Mouse (Mus musculus): Measurements from ENCODE around the gene Serpina3g. TPM values are rescaled to one million over a fixed set of nuclear protein-coding genes. Genes with fewer than 3 reads are reported as not detected.
"Not testable (repeated sequence)": the region's sequence is repeated elsewhere in the genome, so short reads cannot be mapped to it uniquely, and the experiment has no call there.

Gene Serpina3g
- total and polyA plus RNA-seq, 3 experiments, result 1.1 to 2.0 (median 1.6) TPM

- H3K79me2 ChIP-seq (replicated peaks; ENCODE audit: control insufficient read depth, insufficient read depth, low read length), result no peaks in the 10 kb centered on the region
- 63% methylated on average over 1 of the region's 1 CpGs for WGBS
- no peaks in the 10 kb centered on the region for H3K27me3 ChIP-seq (ENCODE audit: control insufficient read depth, insufficient read depth, low read length)
- H3K27ac ChIP-seq, result no peak within 1 kb of the TSS
- intact Hi-C loops (cut with DNase I), result no loop called here
- DNase-seq, result no peak
- H3K4me3 ChIP-seq, result no peak within 1 kb of the TSS
- TF ChIP-seq EP300 (IDR thresholded peaks at IDR 0.05; ENCODE audit: insufficient read depth, low read depth, low read length) (no peak), POLR2A (IDR thresholded peaks at IDR 0.05; ENCODE audit: insufficient read depth, low read depth, low read length) (no peak), CTCF (IDR thresholded peaks at IDR 0.05) (no peak)
- H3K9ac ChIP-seq (ENCODE audit: low read depth, low read length), result no peak within 1 kb of the TSS
- no peaks in the 10 kb centered on the region for H3K36me3 ChIP-seq (ENCODE audit: control insufficient read depth, insufficient read depth, low read length)
- no peaks in the 10 kb centered on the region for H3K4me1 ChIP-seq (ENCODE audit: control insufficient read depth, insufficient read depth, low read length)
These were observed 21.6 kb upstream of the Serpina3g start, which contains the start of gene Serpina3f for GRCm38 (mm10) chr12:104214445-104214753. TSS of gene Serpina3f (plus strand) at chr12:104214544.

GRCm38 (mm10) chr12:104215249-104215648 lies 20.8 kb upstream of the Serpina3g start:
- Histone ChIP-seq H3K79me2 (replicated peaks; ENCODE audit: control insufficient read depth, insufficient read depth, low read length) (no peaks in the 10 kb centered on the region), H3K9ac (ENCODE audit: low read depth, low read length) (no peak overlapping the region), H3K36me3 (ENCODE audit: control insufficient read depth, insufficient read depth, low read length) (no peaks in the 10 kb centered on the region), H3K4me3 (no peak overlapping the region), H3K27ac (no peak overlapping the region), H3K4me1 (ENCODE audit: control insufficient read depth, insufficient read depth, low read length) (no peaks in the 10 kb centered on the region), H3K27me3 (ENCODE audit: control insufficient read depth, insufficient read depth, low read length) (no peaks in the 10 kb centered on the region)
- TF ChIP-seq CTCF (IDR thresholded peaks at IDR 0.05) (no peak), POLR2A (IDR thresholded peaks at IDR 0.05; ENCODE audit: insufficient read depth, low read depth, low read length) (no peak), EP300 (IDR thresholded peaks at IDR 0.05; ENCODE audit: insufficient read depth, low read depth, low read length) (no peak)
- 77% methylated on average over 1 of the region's 1 CpGs for WGBS
- DNase-seq, result no peak
- intact Hi-C loops (cut with DNase I), result no loop called here

GRCm38 (mm10) chr12:104221616-104222015 lies 14.4 kb upstream of the Serpina3g start:
- Histone ChIP-seq H3K9ac (ENCODE audit: low read depth, low read length) (no peak overlapping the region), H3K36me3 (ENCODE audit: control insufficient read depth, insufficient read depth, low read length) (no peaks in the 10 kb centered on the region), H3K4me3 (no peak overlapping the region), H3K27me3 (ENCODE audit: control insufficient read depth, insufficient read depth, low read length) (no peaks in the 10 kb centered on the region), H3K4me1 (ENCODE audit: control insufficient read depth, insufficient read depth, low read length) (0 out of 2 replicates have a peak, but pooled peaks cover 1% of the 10 kb centered on the region), H3K79me2 (replicated peaks; ENCODE audit: control insufficient read depth, insufficient read depth, low read length) (no peaks in the 10 kb centered on the region), H3K27ac (no peak overlapping the region)
- WGBS, result 60% methylated on average over 1 of the region's 1 CpGs
- TF ChIP-seq POLR2A (IDR thresholded peaks at IDR 0.05; ENCODE audit: insufficient read depth, low read depth, low read length) (no peak), CTCF (IDR thresholded peaks at IDR 0.05) (no peak), EP300 (IDR thresholded peaks at IDR 0.05; ENCODE audit: insufficient read depth, low read depth, low read length) (no peak)
- DNase-seq, result no peak
- intact Hi-C loops (cut with DNase I), result loop anchor here (1.0 kb wide), 1 partner anchor 20 kb away; no protein-coding TSS in a partner anchor

GRCm38 (mm10) chr12:104223690-104224089 lies 12.4 kb upstream of the Serpina3g start:
- 39% methylated on average over 1 of the region's 1 CpGs for WGBS
- DNase-seq, result no peak
- Histone ChIP-seq H3K27ac (no peak overlapping the region), H3K79me2 (replicated peaks; ENCODE audit: control insufficient read depth, insufficient read depth, low read length) (no peaks in the 10 kb centered on the region), H3K27me3 (ENCODE audit: control insufficient read depth, insufficient read depth, low read length) (no peaks in the 10 kb centered on the region), H3K4me3 (no peak overlapping the region), H3K36me3 (ENCODE audit: control insufficient read depth, insufficient read depth, low read length) (no peaks in the 10 kb centered on the region), H3K9ac (ENCODE audit: low read depth, low read length) (no peak overlapping the region), H3K4me1 (ENCODE audit: control insufficient read depth, insufficient read depth, low read length) (0 out of 2 replicates have a peak, but pooled peaks cover 1% of the 10 kb centered on the region)
- intact Hi-C loops (cut with DNase I), result loop anchor here (1.0 kb wide), 1 partner anchor 31 kb away; no protein-coding TSS in a partner anchor
- TF ChIP-seq POLR2A (IDR thresholded peaks at IDR 0.05; ENCODE audit: insufficient read depth, low read depth, low read length) (no peak), EP300 (IDR thresholded peaks at IDR 0.05; ENCODE audit: insufficient read depth, low read depth, low read length) (no peak), CTCF (IDR thresholded peaks at IDR 0.05) (no peak)

GRCm38 (mm10) chr12:104224598-104225300 lies 11.3 kb upstream of the Serpina3g start:
- 45% methylated on average over 7 of the region's 7 CpGs for whole genome bisulfite sequencing
- Histone ChIP-seq H3K27ac (no peak overlapping the region), H3K4me1 (ENCODE audit: control insufficient read depth, insufficient read depth, low read length) (0 out of 2 replicates have a peak, but pooled peaks cover 1% of the 10 kb centered on the region), H3K9ac (ENCODE audit: low read depth, low read length) (no peak overlapping the region), H3K27me3 (ENCODE audit: control insufficient read depth, insufficient read depth, low read length) (no peaks in the 10 kb centered on the region), H3K36me3 (ENCODE audit: control insufficient read depth, insufficient read depth, low read length) (no peaks in the 10 kb centered on the region), H3K4me3 (no peak overlapping the region), H3K79me2 (replicated peaks; ENCODE audit: control insufficient read depth, insufficient read depth, low read length) (no peaks in the 10 kb centered on the region)
- DNase-seq, result no peak
- intact Hi-C loops (cut with DNase I), result no loop called here
- TF ChIP-seq POLR2A (IDR thresholded peaks at IDR 0.05; ENCODE audit: insufficient read depth, low read depth, low read length), result no peak
- no peak for TF ChIP-seq CTCF (IDR thresholded peaks at IDR 0.05)

- WGBS, result 37% methylated on average over 2 of the region's 2 CpGs
- Histone ChIP-seq H3K4me3 (no peak overlapping the region), H3K9ac (ENCODE audit: low read depth, low read length) (no peak overlapping the region), H3K27ac (no peak overlapping the region), H3K79me2 (replicated peaks; ENCODE audit: control insufficient read depth, insufficient read depth, low read length) (no peaks in the 10 kb centered on the region), H3K27me3 (ENCODE audit: control insufficient read depth, insufficient read depth, low read length) (no peaks in the 10 kb centered on the region), H3K4me1 (ENCODE audit: control insufficient read depth, insufficient read depth, low read length) (peaks cover 2% of the 10 kb centered on the region; the same call in 1 of the 2 replicates), H3K36me3 (ENCODE audit: control insufficient read depth, insufficient read depth, low read length) (no peaks in the 10 kb centered on the region)
- intact Hi-C loops (cut with DNase I), result no loop called here
- no peak for TF ChIP-seq CTCF (IDR thresholded peaks at IDR 0.05)
- TF ChIP-seq EP300 (IDR thresholded peaks at IDR 0.05; ENCODE audit: insufficient read depth, low read depth, low read length), result no peak
- no peak for TF ChIP-seq POLR2A (IDR thresholded peaks at IDR 0.05; ENCODE audit: insufficient read depth, low read depth, low read length)
- DNase-seq, result no peak
These were observed 5.3 kb upstream of the Serpina3g start for GRCm38 (mm10) chr12:104230762-104231161.

- H3K27ac ChIP-seq; H3K27me3 ChIP-seq (ENCODE audit: control insufficient read depth, insufficient read depth, low read length); DNase-seq; H3K4me1 ChIP-seq (ENCODE audit: control insufficient read depth, insufficient read depth, low read length); H3K36me3 ChIP-seq (ENCODE audit: control insufficient read depth, insufficient read depth, low read length); H3K79me2 ChIP-seq (replicated peaks; ENCODE audit: control insufficient read depth, insufficient read depth, low read length); H3K9ac ChIP-seq (ENCODE audit: low read depth, low read length); intact Hi-C loops (cut with DNase I); H3K4me3 ChIP-seq: not testable (repeated sequence)
- WGBS, result 89% methylated on average over 1 of the region's 1 CpGs
These were observed 2.0 kb downstream of the Serpina3g start for GRCm38 (mm10) chr12:104238048-104238447.

Measured in heart, adult 2 months (tissue).